Mouse (Mus musculus) T-cell, adult 2 months (primary cell): Measurements from ENCODE around the gene Fam171b.
A peak's percentile ranks its signal among the peaks of the same experiment; 100 is the strongest.

Experiments
- DNase-seq: peaks from one replicate; pipeline ENCODE4 v3.0.0; 2022; ENCODE audit warnings: low spot score

Fam171b gene

DNA sequence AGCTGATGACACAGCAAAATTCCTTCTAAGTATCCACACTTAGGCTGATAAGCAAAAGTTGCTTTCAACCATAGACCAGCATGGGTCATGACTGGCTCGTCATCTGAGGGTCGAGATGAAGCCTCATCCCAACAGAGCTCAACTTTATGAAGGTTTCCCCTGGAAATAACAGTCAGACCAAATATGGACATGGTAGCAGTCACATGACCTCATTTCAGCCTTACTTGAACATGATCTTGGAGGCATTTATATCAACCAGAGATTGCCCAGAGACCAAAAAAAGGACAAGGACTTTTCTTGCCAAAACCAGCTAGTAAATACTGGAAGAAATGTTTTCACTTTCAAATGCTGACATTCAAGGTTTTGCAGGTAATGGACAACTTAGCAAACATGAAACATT lies 81.3 kb downstream of the Fam171b start:
- DNase-seq = no peak

DNA sequence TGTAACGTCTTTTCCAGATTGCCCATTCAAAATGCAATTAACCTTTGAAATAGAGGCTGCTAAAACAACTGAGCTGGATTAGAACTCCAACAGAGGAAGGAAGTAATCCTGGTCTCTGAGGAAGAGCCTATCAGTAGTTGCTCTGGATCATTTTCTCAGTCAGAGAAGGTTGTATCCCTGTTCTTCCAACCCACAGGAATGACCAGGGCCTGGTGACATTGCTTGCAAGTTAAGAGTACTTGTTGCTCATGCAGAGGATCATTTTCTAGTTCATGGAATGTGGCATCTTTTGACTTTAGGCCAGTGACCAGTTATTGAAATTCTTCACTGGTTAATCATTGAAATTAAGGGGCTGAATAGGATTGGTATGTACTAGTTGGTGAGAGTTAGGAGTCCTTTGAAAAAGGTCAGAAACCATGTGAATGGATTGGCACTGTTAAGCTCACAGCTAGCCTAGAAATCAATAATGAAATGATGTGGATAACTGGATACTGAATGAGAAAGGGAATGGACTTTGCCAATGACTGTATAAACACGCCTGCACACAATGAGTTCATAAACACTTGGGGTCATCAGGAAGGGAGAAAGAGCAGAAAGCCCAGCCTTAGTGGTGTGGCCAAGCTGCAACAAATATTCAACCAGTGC lies 89.6 kb downstream of the Fam171b start:
- no peak for DNase-seq

DNA sequence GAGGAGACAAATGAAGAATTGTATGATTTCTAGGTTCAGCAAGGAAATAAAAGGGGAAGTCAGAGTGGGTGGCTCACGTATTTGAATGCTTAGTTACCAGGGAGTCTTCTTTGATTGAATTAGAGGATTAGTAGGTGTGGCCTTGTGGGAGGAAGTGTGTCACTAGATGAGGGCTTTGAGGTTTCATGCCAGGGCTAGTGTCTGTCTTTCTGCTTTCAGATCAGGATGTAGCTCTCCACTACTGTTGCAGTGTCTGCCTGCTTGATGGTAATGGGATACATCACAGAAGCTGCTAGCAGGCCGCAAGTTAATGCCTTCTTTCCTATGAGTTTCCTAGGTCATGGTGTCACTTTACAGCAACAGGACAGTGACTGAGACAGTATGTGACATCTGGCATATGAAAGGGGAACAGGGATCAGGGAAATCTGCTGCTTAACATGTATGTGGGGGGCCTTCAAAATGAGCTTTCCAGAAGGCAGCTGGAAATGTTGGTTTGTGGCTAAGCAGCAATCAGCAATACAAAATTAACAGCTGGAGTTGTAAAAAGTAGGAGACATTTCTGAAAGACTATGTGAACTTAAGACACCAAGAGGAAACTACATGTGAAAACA lies 117.1 kb downstream of the Fam171b start:
- peak; percentile 74 for DNase-seq
